Mouse (Mus musculus) G1E (cell line): ENCODE data around the gene Crip3. TPM values are rescaled to one million over a fixed set of nuclear protein-coding genes. Genes with fewer than 3 reads are reported as not detected.

ENCODE experiments used
- ATAC-seq: 2 replicates; pipeline ENCODE4 v1.8.0; 2016; ENCODE audit warnings: mild to moderate bottlenecking; ENCODE audit not compliant: insufficient number of reproducible peaks, poor library complexity, low FRiP score, severe bottlenecking; ENCODE audit errors: extremely low read depth
- DNase-seq: peaks from one replicate; pipeline ENCODE4 v3.0.0; 2012; ENCODE audit warnings: low spot score
- H3K27me3 ChIP-seq: 2 replicates; pipeline ENCODE4 v1.6.1; 2012; ENCODE audit warnings: mild to moderate bottlenecking, low read length, inconsistent platforms; ENCODE audit not compliant: insufficient read depth
- H3K36me3 ChIP-seq: replicated peaks from 2 replicates; pipeline ENCODE3; 2012; ENCODE audit warnings: mild to moderate bottlenecking, inconsistent platforms
- H3K4me1 ChIP-seq: 2 replicates; pipeline ENCODE4 v1.6.1; 2012; ENCODE audit warnings: low read depth, low read length, inconsistent platforms, mixed read lengths; ENCODE audit not compliant: insufficient read depth
- H3K4me3 ChIP-seq: 2 replicates; pipeline ENCODE4 v1.5.1; 2012; ENCODE audit warnings: low read depth, mild to moderate bottlenecking, inconsistent platforms, low read length, moderate library complexity, mixed read lengths
- H3K9me3 ChIP-seq: replicated peaks from 2 replicates; pipeline ENCODE4 v1.6.1; 2012; ENCODE audit warnings: inconsistent platforms
- CTCF ChIP-seq: IDR thresholded peaks from 2 replicates; pipeline ENCODE4 v1.5.1; 2012; ENCODE audit warnings: low read depth, low read length, inconsistent platforms, mixed read lengths
- GATA1 ChIP-seq: IDR thresholded peaks from 2 replicates; pipeline ENCODE4 v1.6.1; 2012; ENCODE audit warnings: borderline replicate concordance, low read length, inconsistent platforms, mixed read lengths
- GATA2 ChIP-seq: IDR thresholded peaks from 2 replicates; pipeline ENCODE4 v1.6.1; 2012; ENCODE audit warnings: low read depth, low read length, inconsistent platforms, borderline replicate concordance
- POLR2AphosphoS5 ChIP-seq: IDR thresholded peaks from 2 replicates; pipeline ENCODE4 v1.6.1; 2012; ENCODE audit warnings: low read depth, low read length, inconsistent platforms; ENCODE audit not compliant: insufficient replicate concordance
- TAL1 ChIP-seq: conservative IDR thresholded peaks from 2 replicates; pipeline ENCODE4 v1.6.1; 2012; ENCODE audit warnings: low read depth, low read length, inconsistent platforms, mixed read lengths
- polyA plus RNA-seq: library from polyadenylated mRNA; stranded (reverse); fragments of >175 nt; gene quantifications from 2 replicates; pipeline ENCODE4 v1.2.3, GENCODE M21; 2012
- total RNA-seq, 2 experiments: library from RNA; stranded (forward) in 1 of 2; stranded (reverse) in 1 of 2; fragments of 200-1000 nt in 1 of 2; fragments of >200 nt in 1 of 2; fragmentation: Nextera tagmentation in 1 of 2; gene quantifications; 2 replicates each; pipeline ENCODE4 v1.2.3; 2014 to 2017

The Crip3 gene
- total and polyA plus RNA-seq, 3 experiments = not detected

- H3K27me3 ChIP-seq = peaks cover 11% of the 10 kb centered on the region
- H3K4me3 ChIP-seq = no peak overlapping the region
- no peaks in the 10 kb centered on the region for H3K36me3 ChIP-seq
- no peak for ATAC-seq
- H3K4me1 ChIP-seq = no peaks in the 10 kb centered on the region
- H3K9me3 ChIP-seq = no peaks in the 10 kb centered on the region
- no peak for DNase-seq
- no peak for TF ChIP-seq TAL1
- no peak for TF ChIP-seq GATA2
- TF ChIP-seq GATA1 = no peak
- no peak for TF ChIP-seq CTCF
- no peak for TF ChIP-seq POLR2AphosphoS5
Observed at GRCm38 (mm10) chr17:46462226-46462625, 33.5 kb downstream of the Crip3 start.

GRCm38 (mm10) chr17:46467830-46468229 is 39.1 kb downstream of the Crip3 start:
- TF ChIP-seq GATA2 (no peak), CTCF (no peak), TAL1 (no peak)
- H3K9me3 ChIP-seq = no peaks in the 10 kb centered on the region
- DNase-seq = no peak
- H3K36me3 ChIP-seq = no peaks in the 10 kb centered on the region
- H3K4me3 ChIP-seq = no peak overlapping the region
- peaks cover 21% of the 10 kb centered on the region for H3K27me3 ChIP-seq
- no peak for ATAC-seq
- H3K4me1 ChIP-seq = no peaks in the 10 kb centered on the region

- Histone ChIP-seq H3K4me3 (no peak overlapping the region), H3K27me3 (peaks cover 42% of the 10 kb centered on the region), H3K36me3 (no peaks in the 10 kb centered on the region), H3K9me3 (no peaks in the 10 kb centered on the region), H3K4me1 (no peaks in the 10 kb centered on the region)
- DNase-seq (no peak), ATAC-seq (no peak)
- TF ChIP-seq GATA1 (no peak), CTCF (no peak), TAL1 (no peak), POLR2AphosphoS5 (no peak), GATA2 (no peak)
Observed at GRCm38 (mm10) chr17:46476601-46477000, 47.9 kb downstream of the Crip3 start.

- no peak for TF ChIP-seq GATA1
- TF ChIP-seq POLR2AphosphoS5 = no peak
- TF ChIP-seq GATA2 = no peak
- TF ChIP-seq TAL1 = no peak
- no peak for TF ChIP-seq CTCF
- H3K36me3 ChIP-seq = no peaks in the 10 kb centered on the region
- no peaks in the 10 kb centered on the region for H3K4me1 ChIP-seq
- no peak for DNase-seq
- peaks cover 42% of the 10 kb centered on the region for H3K27me3 ChIP-seq
- no peaks in the 10 kb centered on the region for H3K9me3 ChIP-seq
- no peak for ATAC-seq
- H3K4me3 ChIP-seq = no peak overlapping the region
Observed at GRCm38 (mm10) chr17:46477286-46477685, 48.6 kb downstream of the Crip3 start.

Other genes starting within 250 kb of the Crip3 start
- gene Polh, start 226.3 kb upstream of the Crip3 start, total RNA-seq (2014; fragmentation: Nextera tagmentation) = 24.8 and 25.7 TPM in 2 replicates
- 33.3 and 34.6 TPM in 2 replicates for gene Polh, start 226.3 kb upstream of the Crip3 start, total RNA-seq (2017)
- 2.2 and 2.8 TPM in 2 replicates for gene Polh, start 226.3 kb upstream of the Crip3 start, polyA plus RNA-seq
- 65.6 and 77.6 TPM in 2 replicates for gene Xpo5, start 226.1 kb upstream of the Crip3 start, total RNA-seq (2014; fragmentation: Nextera tagmentation)
- 50.9 and 55.3 TPM in 2 replicates for gene Xpo5, start 226.1 kb upstream of the Crip3 start, total RNA-seq (2017)
- 14.1 and 24.8 TPM in 2 replicates for gene Xpo5, start 226.1 kb upstream of the Crip3 start, polyA plus RNA-seq
- gene Polr1c, start 180.9 kb upstream of the Crip3 start, total RNA-seq (2014; fragmentation: Nextera tagmentation) = 56.4 and 76.2 TPM in 2 replicates
- gene Polr1c, start 180.9 kb upstream of the Crip3 start, total RNA-seq (2017) = 64.1 and 71.0 TPM in 2 replicates
- gene Polr1c, start 180.9 kb upstream of the Crip3 start, polyA plus RNA-seq = 17.7 and 26.6 TPM in 2 replicates
- gene Yipf3, start 180.8 kb upstream of the Crip3 start, total RNA-seq (2014; fragmentation: Nextera tagmentation) = 31.3 and 32.5 TPM in 2 replicates
- gene Yipf3, start 180.8 kb upstream of the Crip3 start, total RNA-seq (2017) = 28.1 and 40.0 TPM in 2 replicates
- 72.2 and 72.4 TPM in 2 replicates for gene Yipf3, start 180.8 kb upstream of the Crip3 start, polyA plus RNA-seq
- gene Lrrc73, start 175.4 kb upstream of the Crip3 start, total RNA-seq (2014; fragmentation: Nextera tagmentation) = 0.38 TPM in 1 of 2 replicates, not detected in the other
- 0.27 and 0.70 TPM in 2 replicates for gene Lrrc73, start 175.4 kb upstream of the Crip3 start, total RNA-seq (2017)
- gene Lrrc73, start 175.4 kb upstream of the Crip3 start, polyA plus RNA-seq = 1.5 and 2.4 TPM in 2 replicates
- gene Tjap1, start 145.9 kb upstream of the Crip3 start, total RNA-seq (2014; fragmentation: Nextera tagmentation) = 35.3 and 48.1 TPM in 2 replicates
- 12.9 and 13.0 TPM in 2 replicates for gene Tjap1, start 145.9 kb upstream of the Crip3 start, total RNA-seq (2017)
- 110 and 121 TPM in 2 replicates for gene Tjap1, start 145.9 kb upstream of the Crip3 start, polyA plus RNA-seq
- gene Dlk2, start 131.5 kb upstream of the Crip3 start, total RNA-seq (2014; fragmentation: Nextera tagmentation) = not detected in 2 replicates
- gene Dlk2, start 131.5 kb upstream of the Crip3 start, total RNA-seq (2017) = 0.22 TPM in 1 of 2 replicates, not detected in the other
- gene Dlk2, start 131.5 kb upstream of the Crip3 start, polyA plus RNA-seq = not detected in 2 replicates
- gene Abcc10, start 100.6 kb upstream of the Crip3 start, total RNA-seq (2014; fragmentation: Nextera tagmentation) = 8.6 and 9.4 TPM in 2 replicates
- gene Abcc10, start 100.6 kb upstream of the Crip3 start, total RNA-seq (2017) = 3.1 and 3.8 TPM in 2 replicates
- gene Abcc10, start 100.6 kb upstream of the Crip3 start, polyA plus RNA-seq = 11.6 and 11.7 TPM in 2 replicates
- gene Zfp318, start 45.2 kb upstream of the Crip3 start, total RNA-seq (2014; fragmentation: Nextera tagmentation) = 45.3 and 46.6 TPM in 2 replicates
- gene Zfp318, start 45.2 kb upstream of the Crip3 start, total RNA-seq (2017) = 25.2 and 27.5 TPM in 2 replicates
- gene Zfp318, start 45.2 kb upstream of the Crip3 start, polyA plus RNA-seq = 3.5 and 4.1 TPM in 2 replicates
- not detected in 2 replicates for gene Slc22a7, start 9.5 kb downstream of the Crip3 start, total RNA-seq (2014; fragmentation: Nextera tagmentation)
- gene Slc22a7, start 9.5 kb downstream of the Crip3 start, total RNA-seq (2017) = not detected in 2 replicates
- gene Slc22a7, start 9.5 kb downstream of the Crip3 start, polyA plus RNA-seq = not detected in 2 replicates
- gene Ttbk1, start 58.7 kb downstream of the Crip3 start, total RNA-seq (2014; fragmentation: Nextera tagmentation) = not detected in 2 replicates
- 0.11 and 0.52 TPM in 2 replicates for gene Ttbk1, start 58.7 kb downstream of the Crip3 start, total RNA-seq (2017)
- 0.01 TPM in 1 of 2 replicates, not detected in the other for gene Ttbk1, start 58.7 kb downstream of the Crip3 start, polyA plus RNA-seq
- 26.0 and 29.8 TPM in 2 replicates for gene Dnph1, start 67.8 kb downstream of the Crip3 start, total RNA-seq (2014; fragmentation: Nextera tagmentation)
- 18.8 and 24.9 TPM in 2 replicates for gene Dnph1, start 67.8 kb downstream of the Crip3 start, total RNA-seq (2017)
- gene Dnph1, start 67.8 kb downstream of the Crip3 start, polyA plus RNA-seq = 36.9 and 38.1 TPM in 2 replicates
- gene Cul9, start 117.5 kb downstream of the Crip3 start, total RNA-seq (2014; fragmentation: Nextera tagmentation) = 0.24 and 0.45 TPM in 2 replicates
- gene Cul9, start 117.5 kb downstream of the Crip3 start, total RNA-seq (2017) = 0.76 and 0.81 TPM in 2 replicates
- 0.66 and 0.70 TPM in 2 replicates for gene Cul9, start 117.5 kb downstream of the Crip3 start, polyA plus RNA-seq
- 52.7 and 60.3 TPM in 2 replicates for gene Srf, start 127.2 kb downstream of the Crip3 start, total RNA-seq (2014; fragmentation: Nextera tagmentation)
- 18.4 and 22.7 TPM in 2 replicates for gene Srf, start 127.2 kb downstream of the Crip3 start, total RNA-seq (2017)
- 113 and 114 TPM in 2 replicates for gene Srf, start 127.2 kb downstream of the Crip3 start, polyA plus RNA-seq
- not detected in 2 replicates for gene Ptk7, start 200.6 kb downstream of the Crip3 start, total RNA-seq (2014; fragmentation: Nextera tagmentation)
- gene Ptk7, start 200.6 kb downstream of the Crip3 start, total RNA-seq (2017) = 0.05 TPM in 1 of 2 replicates, not detected in the other
- gene Ptk7, start 200.6 kb downstream of the Crip3 start, polyA plus RNA-seq = 0.01 TPM in 1 of 2 replicates, not detected in the other
- gene Klc4, start 217.1 kb downstream of the Crip3 start, total RNA-seq (2014; fragmentation: Nextera tagmentation) = 1.3 and 2.1 TPM in 2 replicates
- 8.9 and 10.2 TPM in 2 replicates for gene Klc4, start 217.1 kb downstream of the Crip3 start, total RNA-seq (2017)
- gene Klc4, start 217.1 kb downstream of the Crip3 start, polyA plus RNA-seq = 11.7 and 12.3 TPM in 2 replicates
- 44.7 and 59.4 TPM in 2 replicates for gene Mrpl2, start 217.3 kb downstream of the Crip3 start, total RNA-seq (2014; fragmentation: Nextera tagmentation)
- gene Mrpl2, start 217.3 kb downstream of the Crip3 start, total RNA-seq (2017) = 76.3 and 107 TPM in 2 replicates
- gene Mrpl2, start 217.3 kb downstream of the Crip3 start, polyA plus RNA-seq = 853 and 1,060 TPM in 2 replicates
- 44.1 and 47.4 TPM in 2 replicates for gene Cul7, start 221.4 kb downstream of the Crip3 start, total RNA-seq (2014; fragmentation: Nextera tagmentation)
- 27.4 and 30.0 TPM in 2 replicates for gene Cul7, start 221.4 kb downstream of the Crip3 start, total RNA-seq (2017)
- gene Cul7, start 221.4 kb downstream of the Crip3 start, polyA plus RNA-seq = 136 and 142 TPM in 2 replicates
- gene Rrp36, start 245.4 kb downstream of the Crip3 start, total RNA-seq (2014; fragmentation: Nextera tagmentation) = 12.2 and 13.2 TPM in 2 replicates
- gene Rrp36, start 245.4 kb downstream of the Crip3 start, total RNA-seq (2017) = 48.0 and 67.2 TPM in 2 replicates
- gene Rrp36, start 245.4 kb downstream of the Crip3 start, polyA plus RNA-seq = 39.0 and 45.0 TPM in 2 replicates
- 37.1 and 42.4 TPM in 2 replicates for gene Mea1, start 249.9 kb downstream of the Crip3 start, total RNA-seq (2014; fragmentation: Nextera tagmentation)
- gene Mea1, start 249.9 kb downstream of the Crip3 start, total RNA-seq (2017) = 79.5 and 83.8 TPM in 2 replicates
- 84.7 and 105 TPM in 2 replicates for gene Mea1, start 249.9 kb downstream of the Crip3 start, polyA plus RNA-seq